ENCODE assay signal across 23 mouse cellular contexts in genomic region chr8:48964929-48965328, GRCm38 (mm10).
DNase-seq lines count a peak whose midpoint lies in the region; ATAC-seq and TF ChIP-seq lines count a peak whose summit lies in the region.
"Had no signal": no experiment of that assay in that cellular context is flagged by ENCODE, and none has a peak within 500 bp of the region (broad histone marks: within the 10 kb centered on the region; RNA-seq: fewer than 3 reads in every experiment).

No protein-coding gene starts in this region.

- H3K36me3 ChIP-seq in intestine, postnatal 0 days (ENCODE audit: control insufficient read depth, insufficient read depth), result no peaks in the 10 kb centered on the region
- no peaks in the 10 kb centered on the region for H3K36me3 ChIP-seq in intestine, embryonic 15.5 days
- no peaks in the 10 kb centered on the region for H3K36me3 ChIP-seq in lung, embryonic 14.5 days (ENCODE audit: insufficient read depth)
- no peaks in the 10 kb centered on the region for H3K36me3 ChIP-seq in stomach, postnatal 0 days (ENCODE audit: control insufficient read depth, insufficient read depth, low read length)
- H3K36me3 ChIP-seq: forebrain, embryonic 12.5 days; heart, embryonic 10.5 days; limb, embryonic 15.5 days; neural tube, embryonic 15.5 days had no signal

- no peak overlapping the region for H3K9ac ChIP-seq in intestine, postnatal 0 days (ENCODE audit: low read depth, low read length)
- no peak overlapping the region for H3K9ac ChIP-seq in intestine, embryonic 15.5 days
- H3K9ac ChIP-seq in lung, embryonic 14.5 days, result no peak overlapping the region
- H3K9ac ChIP-seq in stomach, postnatal 0 days (ENCODE audit: low read length), result no peak overlapping the region
- H3K9ac ChIP-seq: forebrain, embryonic 12.5 days; limb, embryonic 15.5 days; neural tube, embryonic 15.5 days had no signal

- no peak for TF ChIP-seq EP300 in stomach, postnatal 0 days (optimal IDR thresholded peaks at IDR 0.05)

- 74% methylated on average over 1 of the region's 1 CpGs for WGBS in intestine, postnatal 0 days
- 95% methylated on average over 1 of the region's 1 CpGs for WGBS in intestine, embryonic 15.5 days
- WGBS in lung, embryonic 14.5 days, result 80% methylated on average over 1 of the region's 1 CpGs
- 75% methylated on average over 1 of the region's 1 CpGs for WGBS in stomach, postnatal 0 days

- H3K4me3 ChIP-seq in intestine, postnatal 0 days (ENCODE audit: low read depth, low read length), result no peak overlapping the region
- H3K4me3 ChIP-seq in intestine, embryonic 15.5 days (replicated peaks), result no peak overlapping the region
- H3K4me3 ChIP-seq in lung, embryonic 14.5 days (ENCODE audit: low read depth, low read length), result no peak overlapping the region
- no peak overlapping the region for H3K4me3 ChIP-seq in stomach, postnatal 0 days (ENCODE audit: low read depth, low read length)
- H3K4me3 ChIP-seq: forebrain, embryonic 12.5 days; heart, embryonic 10.5 days; limb, embryonic 15.5 days; neural tube, embryonic 15.5 days had no signal

- peak; percentile 6 for DNase-seq in adrenal gland, adult 2 months
- no peak for DNase-seq in adrenal gland, postnatal 25 days
- DNase-seq in lung, embryonic 14.5 days, result peak; percentile 15
- DNase-seq in lung, postnatal 4 days, result no peak
- DNase-seq in stomach, postnatal 0 days (ENCODE audit: low spot score), result peak; percentile 16
- DNase-seq: cerebellum, adult 18-20 months; cerebellum, postnatal 14 days; heart, postnatal 10 days; kidney, adult 9 months; kidney, postnatal 25 days; layer of hippocampus, adult 9-11 months; left cerebral cortex, postnatal 4 days; lung, adult 18-20 months; lung, postnatal 36 days; right cerebral cortex, adult 18-20 months; right cerebral cortex, postnatal 4 days; thymus, postnatal 25 days had no signal

- no peaks in the 10 kb centered on the region for H3K4me1 ChIP-seq in intestine, postnatal 0 days (replicated peaks; ENCODE audit: control insufficient read depth, insufficient read depth, low read length)
- no peaks in the 10 kb centered on the region for H3K4me1 ChIP-seq in intestine, embryonic 15.5 days (replicated peaks)
- H3K4me1 ChIP-seq in lung, embryonic 14.5 days (ENCODE audit: insufficient read depth), result no peaks in the 10 kb centered on the region
- no peaks in the 10 kb centered on the region for H3K4me1 ChIP-seq in stomach, postnatal 0 days (replicated peaks; ENCODE audit: control insufficient read depth, insufficient read depth)
- H3K4me1 ChIP-seq: forebrain, embryonic 12.5 days; heart, embryonic 10.5 days; limb, embryonic 15.5 days had no signal

- H3K27me3 ChIP-seq in intestine, postnatal 0 days (replicated peaks; ENCODE audit: control insufficient read depth, insufficient read depth, low read length), result no peaks in the 10 kb centered on the region
- H3K27me3 ChIP-seq in intestine, embryonic 15.5 days (replicated peaks), result no peaks in the 10 kb centered on the region
- no peaks in the 10 kb centered on the region for H3K27me3 ChIP-seq in lung, embryonic 14.5 days (ENCODE audit: insufficient read depth, low read length)
- no peaks in the 10 kb centered on the region for H3K27me3 ChIP-seq in stomach, postnatal 0 days (ENCODE audit: control insufficient read depth, insufficient read depth, low read length)
- H3K27me3 ChIP-seq: limb, embryonic 15.5 days; neural tube, embryonic 15.5 days had no signal

- H3K4me2 ChIP-seq in intestine, postnatal 0 days (replicated peaks; ENCODE audit: low read depth), result no peak overlapping the region
- no peak overlapping the region for H3K4me2 ChIP-seq in intestine, embryonic 15.5 days (replicated peaks)
- H3K4me2 ChIP-seq in lung, embryonic 14.5 days, result no peak overlapping the region
- H3K4me2 ChIP-seq in stomach, postnatal 0 days (replicated peaks; ENCODE audit: low read depth), result no peak overlapping the region
- H3K4me2 ChIP-seq: forebrain, embryonic 12.5 days; limb, embryonic 15.5 days; neural tube, embryonic 15.5 days had no signal

- H3K9me3 ChIP-seq in intestine, postnatal 0 days (ENCODE audit: control insufficient read depth), result no peaks in the 10 kb centered on the region
- H3K9me3 ChIP-seq in intestine, embryonic 15.5 days, result no peaks in the 10 kb centered on the region
- H3K9me3 ChIP-seq in lung, embryonic 14.5 days (ENCODE audit: low read depth, low read length), result no peaks in the 10 kb centered on the region
- no peaks in the 10 kb centered on the region for H3K9me3 ChIP-seq in stomach, postnatal 0 days (ENCODE audit: control insufficient read depth, low read length)
- H3K9me3 ChIP-seq: forebrain, embryonic 12.5 days; heart, embryonic 10.5 days; limb, embryonic 15.5 days; neural tube, embryonic 15.5 days had no signal

- ATAC-seq in intestine, postnatal 0 days, result no peak
- no peak for ATAC-seq in intestine, embryonic 15.5 days
- no peak for ATAC-seq in lung, embryonic 14.5 days (ENCODE audit: insufficient read depth)
- no peak for ATAC-seq in stomach, postnatal 0 days (ENCODE audit: low FRiP score, low TSS enrichment)

- no peak overlapping the region for H3K27ac ChIP-seq in intestine, postnatal 0 days (ENCODE audit: low read depth, low read length)
- H3K27ac ChIP-seq in intestine, embryonic 15.5 days, result no peak overlapping the region
- no peak overlapping the region for H3K27ac ChIP-seq in lung, embryonic 14.5 days (ENCODE audit: low read depth)
- no peak overlapping the region for H3K27ac ChIP-seq in stomach, postnatal 0 days (replicated peaks)
- H3K27ac ChIP-seq: forebrain, embryonic 12.5 days; heart, embryonic 10.5 days; limb, embryonic 15.5 days; neural tube, embryonic 15.5 days had no signal

- TF ChIP-seq CTCF in intestine, postnatal 0 days (IDR thresholded peaks at IDR 0.05; ENCODE audit: low read depth), result peak; percentile 66
- TF ChIP-seq CTCF in lung, embryonic 14.5 days (IDR thresholded peaks at IDR 0.05; ENCODE audit: low read depth), result peak; percentile 18; the same call in 1 of the 2 replicates
- peak; percentile 61 for TF ChIP-seq CTCF in stomach, postnatal 0 days (IDR thresholded peaks at IDR 0.05; ENCODE audit: low read depth)

Comparison
In these comparisons a context has a peak if more than half of its experiments do, and no peak if none do; other contexts are left out.
1. DNase-seq: peak in adrenal gland, adult 2 months (single experiment), lung, embryonic 14.5 days (single experiment) and stomach, postnatal 0 days (single experiment); none in adrenal gland, postnatal 25 days (single experiment) and lung, postnatal 4 days (0 of 2).
2. Peak in every context shown above with its lines, with median percentiles within 50 percentile points of each other: CTCF ChIP-seq.